Mouse (Mus musculus) 416B (cell line): ENCODE measurements around the gene Emc3.

Experiments
- DNase-seq: peaks from one replicate; pipeline ENCODE4 v3.0.0; 2011; ENCODE audit warnings: low read depth

Gene Emc3

DNA sequence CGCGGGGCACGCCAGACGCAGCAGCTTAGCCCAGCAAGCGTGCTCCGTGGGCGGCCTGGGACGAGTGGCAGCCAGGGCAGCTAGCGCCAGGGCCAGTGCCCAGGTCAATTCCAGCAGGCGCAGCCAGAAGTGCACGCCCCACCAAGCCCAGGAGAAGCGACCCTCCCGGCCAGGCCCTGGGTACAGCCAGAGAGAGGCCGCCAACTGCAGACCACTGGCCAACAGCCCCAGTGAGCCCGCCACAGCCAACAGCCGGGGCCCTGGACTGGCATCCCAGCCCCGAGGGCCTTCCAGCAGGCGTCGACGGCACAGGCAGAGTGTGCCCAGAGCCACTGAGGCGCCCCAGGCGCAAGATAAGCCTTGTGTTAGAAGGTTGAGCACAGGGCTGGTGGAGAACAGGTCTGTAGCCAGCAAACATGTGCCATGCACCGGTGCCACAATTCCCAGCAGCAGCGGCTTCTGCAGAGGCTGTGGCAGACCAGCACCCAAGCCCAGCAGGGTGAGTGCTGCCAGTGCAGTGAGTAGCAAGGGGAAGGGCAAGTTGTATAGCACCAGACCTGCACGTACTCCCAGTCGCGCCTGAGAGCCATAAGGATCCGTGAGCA, 36.3 kb downstream of the Emc3 start:
- DNase-seq = no peak

- no peak for DNase-seq
Observed at GRCm38 (mm10) chr6:113494258-113494788, 37.1 kb downstream of the Emc3 start.

GRCm38 (mm10) chr6:113492101-113492864, 39.2 kb downstream of the Emc3 start:
- DNase-seq = no peak

- no peak for DNase-seq
Observed at GRCm38 (mm10) chr6:113489410-113489809, 42.0 kb downstream of the Emc3 start.

DNA sequence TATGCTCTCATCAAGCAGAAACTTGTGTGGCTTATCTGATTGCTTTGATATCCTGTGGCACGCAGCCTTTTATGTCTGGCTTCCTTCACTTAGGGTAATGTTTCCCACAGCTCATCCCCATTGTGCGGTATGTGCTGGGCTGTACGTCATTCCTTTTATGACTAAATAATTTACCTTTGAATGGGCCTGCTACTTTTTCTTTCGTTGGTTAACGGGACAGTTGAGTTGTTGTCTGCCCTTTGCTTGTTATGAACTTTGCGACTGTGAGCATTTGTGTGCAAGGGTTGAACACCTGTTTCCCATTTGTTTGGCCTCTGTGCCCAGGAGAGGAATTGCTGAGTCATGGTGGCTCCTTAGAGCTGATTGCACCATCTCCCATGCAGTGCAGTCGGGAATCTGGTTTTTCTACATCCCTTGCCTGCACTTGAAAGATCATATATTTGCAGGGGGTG, 44.3 kb downstream of the Emc3 start:
- peak; percentile 92 for DNase-seq

DNA sequence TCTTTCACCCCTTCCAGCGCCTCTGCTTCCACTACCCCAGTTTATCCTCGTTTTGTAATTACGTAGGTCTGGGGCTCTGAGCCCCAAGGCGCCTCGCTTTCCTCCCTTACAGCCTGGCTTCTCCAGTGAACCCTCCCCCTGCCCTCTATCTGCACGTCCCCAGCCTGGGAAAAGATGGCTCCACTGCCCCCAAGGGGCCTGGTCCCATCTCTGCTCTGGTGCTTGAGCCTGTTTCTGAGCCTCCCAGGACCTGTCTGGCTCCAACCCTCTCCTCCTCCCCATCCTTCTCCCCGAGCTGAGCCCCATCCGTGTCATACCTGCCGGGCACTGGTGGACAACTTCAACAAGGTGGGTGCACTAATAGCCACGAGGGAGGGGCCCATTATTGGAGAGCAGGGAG, 47.7 kb downstream of the Emc3 start:
- no peak for DNase-seq

DNA sequence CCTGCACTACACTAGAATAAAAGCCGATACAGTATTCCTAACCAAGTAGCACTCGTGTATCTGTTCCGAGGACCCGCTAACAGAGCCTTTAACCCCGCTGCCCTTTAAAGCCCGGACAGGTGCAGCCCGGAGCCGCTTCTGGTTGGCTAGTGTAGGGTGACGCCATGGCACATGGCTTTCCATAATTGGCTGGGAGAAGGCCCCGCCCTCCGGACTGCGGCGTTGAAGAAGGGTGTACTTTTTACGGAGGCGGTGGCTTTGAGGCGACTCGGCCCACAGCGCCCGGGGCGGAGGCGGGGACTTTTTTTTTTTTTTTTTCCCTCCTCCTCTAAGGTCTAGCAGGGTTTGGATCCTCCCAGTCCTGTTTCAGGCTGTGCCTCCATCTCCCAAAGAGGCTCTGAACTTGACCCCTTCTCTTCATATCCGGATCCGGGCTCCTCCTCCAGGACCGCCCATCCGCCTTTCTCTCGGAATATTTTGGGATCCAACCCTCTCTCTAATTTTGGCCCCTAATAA, 48.3 kb downstream of the Emc3 start, which contains the start of gene Creld1:
Gene Creld1, plus strand, starts transcription at position 198 of the 516 bp plus-strand sequence.
- peak; percentile 99 for DNase-seq

- DNase-seq = no peak
Observed at GRCm38 (mm10) chr6:113482477-113483099, 48.9 kb downstream of the Emc3 start.

DNA sequence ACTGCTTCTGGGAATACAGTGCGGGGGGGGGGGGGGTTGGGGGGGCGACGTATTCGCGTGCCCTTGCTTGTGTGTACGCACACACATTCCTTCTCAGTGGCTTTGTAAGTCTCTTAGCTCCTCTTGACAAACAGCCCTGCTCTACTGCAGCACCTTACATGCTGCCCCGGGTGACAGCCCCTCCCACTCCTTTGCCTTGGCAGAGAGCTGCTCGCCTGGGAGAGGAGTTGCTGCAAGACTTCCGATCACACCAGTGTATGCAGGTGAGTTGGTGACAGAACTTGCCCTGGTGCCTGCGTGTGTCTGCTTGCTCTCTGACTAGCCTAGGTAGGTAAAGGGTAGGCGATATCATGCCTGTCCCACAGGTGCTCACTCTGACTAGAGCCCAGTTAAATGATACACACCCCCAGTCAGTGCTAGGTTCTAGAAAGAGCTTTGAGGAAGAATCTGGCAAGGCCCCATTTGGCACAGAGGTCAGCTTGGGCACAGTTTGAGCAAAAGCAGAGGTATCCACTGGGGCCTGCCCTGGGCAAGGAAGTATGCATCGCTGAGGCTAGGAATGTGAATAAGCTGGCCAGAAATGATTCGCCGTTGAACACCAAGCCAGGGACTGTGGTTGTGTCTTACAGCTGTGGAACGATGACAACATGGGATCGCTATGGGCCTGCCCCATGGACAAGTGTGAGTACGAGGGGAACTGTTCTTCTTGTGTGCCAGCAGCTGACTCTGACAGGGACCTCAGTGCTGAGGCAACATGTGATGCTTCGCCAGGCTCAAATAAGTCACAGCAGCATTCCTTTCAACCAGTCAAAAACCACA, 50.7 kb downstream of the Emc3 start:
- no peak for DNase-seq

DNA sequence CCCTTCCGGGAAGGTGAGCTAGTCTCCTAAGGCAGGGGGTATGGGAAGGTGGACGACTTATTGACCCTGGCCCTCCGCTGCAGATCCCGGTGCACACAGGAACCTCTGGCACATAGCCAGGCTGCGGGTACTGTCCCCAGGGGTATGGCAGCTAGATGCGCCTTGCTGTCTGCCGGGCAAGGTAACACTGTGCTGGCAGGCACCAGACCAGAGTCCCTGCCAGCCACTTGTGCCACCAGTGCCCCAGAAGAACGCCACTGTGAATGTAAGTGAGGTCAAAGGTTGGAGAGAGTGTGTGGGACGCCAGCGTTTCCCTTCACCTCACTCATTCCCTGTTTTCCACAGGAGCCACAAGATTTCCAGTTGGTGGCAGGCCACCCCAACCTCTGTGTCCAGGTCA, 52.5 kb downstream of the Emc3 start:
- DNase-seq = no peak

- DNase-seq = no peak
Observed at GRCm38 (mm10) chr6:113477353-113477752, 54.1 kb downstream of the Emc3 start.

DNA sequence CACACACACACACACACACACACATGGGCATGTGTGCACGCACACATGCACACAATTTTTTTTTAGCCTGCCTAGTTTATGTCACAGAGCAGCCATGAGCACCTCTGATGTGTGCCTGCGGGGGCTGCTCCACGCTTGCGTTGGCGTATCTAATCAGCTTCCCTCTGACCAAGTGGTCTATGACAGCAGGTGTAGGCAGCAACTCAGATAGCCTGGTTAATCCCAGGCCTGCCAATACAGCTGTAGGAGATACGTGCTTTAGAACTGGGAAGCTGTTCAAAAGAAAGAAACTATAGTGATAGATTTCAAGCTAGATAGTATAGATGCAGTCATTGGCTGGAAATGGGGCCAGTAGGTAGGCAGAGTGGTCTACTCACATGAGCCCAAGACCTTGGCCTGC, 57.7 kb downstream of the Emc3 start:
- DNase-seq = no peak

GRCm38 (mm10) chr6:113473246-113473645, 58.2 kb downstream of the Emc3 start:
- no peak for DNase-seq

DNA sequence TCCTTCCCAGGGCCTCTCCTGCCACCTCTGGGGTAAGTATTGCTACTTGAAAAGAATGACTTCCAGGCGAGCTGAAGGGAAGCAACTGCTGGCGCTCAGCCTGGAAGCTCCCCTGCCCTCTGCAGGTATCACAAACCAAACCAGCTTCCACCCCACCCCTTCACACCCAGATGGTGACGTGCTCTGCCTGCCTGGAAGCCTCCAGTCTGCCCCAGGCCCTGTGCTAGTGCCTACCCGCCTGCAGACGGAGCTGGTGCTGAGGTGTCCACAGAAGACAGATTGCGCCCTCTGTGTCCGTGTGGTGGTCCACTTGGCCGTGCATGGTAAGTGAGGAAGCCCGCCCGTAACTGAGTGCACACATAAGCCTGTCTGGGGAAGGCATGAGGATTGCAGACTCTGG, 59.4 kb downstream of the Emc3 start:
- no peak for DNase-seq

GRCm38 (mm10) chr6:113471297-113471936, 60.0 kb downstream of the Emc3 start, which contains the start of gene Il17rc:
Il17rc (plus strand) TSS chr6:113471427.
- no peak for DNase-seq

GRCm38 (mm10) chr6:113469432-113469831, 62.0 kb downstream of the Emc3 start:
- DNase-seq = no peak

- peak; percentile 66 for DNase-seq
Observed at GRCm38 (mm10) chr6:113469021-113469420, 62.4 kb downstream of the Emc3 start.

DNA sequence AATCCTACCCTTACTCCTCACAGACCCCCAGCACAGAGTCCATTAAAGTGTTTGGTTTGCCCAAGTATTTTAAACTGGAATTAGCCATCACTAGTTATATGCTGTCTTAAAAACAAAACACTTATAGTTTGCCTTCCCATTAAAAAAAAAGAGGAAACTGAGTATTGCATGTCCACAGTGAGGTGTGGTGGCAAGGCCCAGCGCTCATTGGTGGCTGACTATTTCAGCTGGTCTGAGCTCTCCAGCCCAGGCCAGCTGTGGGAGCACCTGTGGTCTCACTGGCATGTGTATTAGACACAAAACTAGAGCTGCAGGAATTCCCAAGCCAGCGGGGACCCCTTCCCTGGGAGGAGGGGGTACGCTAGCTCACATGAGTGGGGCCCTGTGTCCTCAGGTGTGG, 62.9 kb downstream of the Emc3 start:
- DNase-seq = peak; percentile 28

DNA sequence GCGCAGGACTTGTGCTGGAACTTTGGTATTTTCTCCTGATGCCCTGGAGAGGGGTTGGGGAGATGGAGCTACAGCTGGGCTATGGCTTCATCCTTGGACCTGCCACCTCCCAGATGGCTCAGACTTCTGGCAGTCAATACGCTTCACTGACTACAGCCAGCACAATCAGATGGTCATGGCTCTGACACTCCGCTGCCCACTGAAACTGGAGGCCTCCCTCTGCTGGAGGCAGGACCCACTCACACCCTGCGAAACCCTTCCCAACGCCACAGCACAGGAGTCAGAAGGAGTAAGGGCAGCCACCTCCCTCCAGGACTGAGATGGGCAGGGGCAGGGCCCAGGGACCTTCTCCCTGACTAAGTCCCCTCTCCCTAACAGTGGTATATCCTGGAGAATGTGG, 65.8 kb downstream of the Emc3 start:
- DNase-seq = peak; percentile 26
